Mouse (Mus musculus): ENCODE measurements around the gene 1700018F24Rik.
"Not testable (repeated sequence)": the region's sequence is repeated elsewhere in the genome, so short reads cannot be mapped to it uniquely, and the experiment has no call there.

The 1700018F24Rik gene

GRCm38 (mm10) chr5:145042690-145043089 is at the start of gene 1700018F24Rik:
Gene 1700018F24Rik (plus strand): TSS chr5:145042990.
- TF ChIP-seq GATA4 (IDR thresholded peaks at IDR 0.05; ENCODE audit: insufficient replicate concordance, low read length) = not testable (repeated sequence)

GRCm38 (mm10) chr5:144998491-144998890 is 44.3 kb upstream of the 1700018F24Rik start:
- TF ChIP-seq GATA4 (IDR thresholded peaks at IDR 0.05; ENCODE audit: insufficient replicate concordance, low read length) = no peak

- TF ChIP-seq GATA4 (IDR thresholded peaks at IDR 0.05; ENCODE audit: insufficient replicate concordance, low read length) = no peak
Measured at GRCm38 (mm10) chr5:145003362-145003761, 39.4 kb upstream of the 1700018F24Rik start.

- no peak for TF ChIP-seq GATA4 (IDR thresholded peaks at IDR 0.05; ENCODE audit: insufficient replicate concordance, low read length)
Measured at GRCm38 (mm10) chr5:145004495-145004894, 38.3 kb upstream of the 1700018F24Rik start.

- no peak for TF ChIP-seq GATA4 (IDR thresholded peaks at IDR 0.05; ENCODE audit: insufficient replicate concordance, low read length)
Measured at GRCm38 (mm10) chr5:145005596-145005995, 37.2 kb upstream of the 1700018F24Rik start.

GRCm38 (mm10) chr5:145008878-145009659 is 33.7 kb upstream of the 1700018F24Rik start:
- TF ChIP-seq GATA4 (IDR thresholded peaks at IDR 0.05; ENCODE audit: insufficient replicate concordance, low read length) = no peak

- TF ChIP-seq GATA4 (IDR thresholded peaks at IDR 0.05; ENCODE audit: insufficient replicate concordance, low read length) = no peak
Measured at GRCm38 (mm10) chr5:145014278-145014677, 28.5 kb upstream of the 1700018F24Rik start.

GRCm38 (mm10) chr5:145032391-145032790 is 10.4 kb upstream of the 1700018F24Rik start, which contains the start of gene Gm4871:
Gene Gm4871 (minus strand): TSS chr5:145032754.
- TF ChIP-seq GATA4 (IDR thresholded peaks at IDR 0.05; ENCODE audit: insufficient replicate concordance, low read length) = not testable (repeated sequence)

- TF ChIP-seq GATA4 (IDR thresholded peaks at IDR 0.05; ENCODE audit: insufficient replicate concordance, low read length) = no peak
Measured at GRCm38 (mm10) chr5:145041628-145042027, 1.2 kb upstream of the 1700018F24Rik start.

GRCm38 (mm10) chr5:145057907-145058306 is 15.1 kb downstream of the 1700018F24Rik start:
- no peak for TF ChIP-seq GATA4 (IDR thresholded peaks at IDR 0.05; ENCODE audit: insufficient replicate concordance, low read length)

GRCm38 (mm10) chr5:145058722-145059121 is 15.9 kb downstream of the 1700018F24Rik start:
- TF ChIP-seq GATA4 (IDR thresholded peaks at IDR 0.05; ENCODE audit: insufficient replicate concordance, low read length) = no peak

- no peak for TF ChIP-seq GATA4 (IDR thresholded peaks at IDR 0.05; ENCODE audit: insufficient replicate concordance, low read length)
Measured at GRCm38 (mm10) chr5:145059524-145059923, 16.7 kb downstream of the 1700018F24Rik start.

GRCm38 (mm10) chr5:145064765-145065340 is 22.1 kb downstream of the 1700018F24Rik start:
- no peak for TF ChIP-seq GATA4 (IDR thresholded peaks at IDR 0.05; ENCODE audit: insufficient replicate concordance, low read length)

GRCm38 (mm10) chr5:145068863-145069262 is 26.1 kb downstream of the 1700018F24Rik start:
- TF ChIP-seq GATA4 (IDR thresholded peaks at IDR 0.05; ENCODE audit: insufficient replicate concordance, low read length) = no peak

GRCm38 (mm10) chr5:145069707-145070106 is 26.9 kb downstream of the 1700018F24Rik start:
- no peak for TF ChIP-seq GATA4 (IDR thresholded peaks at IDR 0.05; ENCODE audit: insufficient replicate concordance, low read length)

- TF ChIP-seq GATA4 (IDR thresholded peaks at IDR 0.05; ENCODE audit: insufficient replicate concordance, low read length) = no peak
Measured at GRCm38 (mm10) chr5:145071342-145071741, 28.6 kb downstream of the 1700018F24Rik start.

Data from liver, adult (tissue).